Mouse (Mus musculus): ENCODE measurements around the gene Gm11146. TPM values are rescaled to one million over a fixed set of nuclear protein-coding genes. Genes with fewer than 3 reads are reported as not detected.

The Gm11146 gene
- polyA plus RNA-seq, 1 experiment from 2014 or later = not detected

- TF ChIP-seq CTCF (IDR thresholded peaks at IDR 0.05; ENCODE audit: low read depth) = no peak
- H3K9ac ChIP-seq (ENCODE audit: low read depth, low read length) = no peak overlapping the region
- 86% methylated on average over 8 of the region's 8 CpGs for WGBS
These were observed 3.1 kb downstream of the Gm11146 start for GRCm38 (mm10) chr16:77598787-77599186.

GRCm38 (mm10) chr16:77596556-77596955 is 5.3 kb downstream of the Gm11146 start:
- H3K27ac ChIP-seq = no peak overlapping the region
- H3K9me3 ChIP-seq (replicated peaks; ENCODE audit: low read length) = no peaks in the 10 kb centered on the region
- no peak overlapping the region for H3K9ac ChIP-seq (ENCODE audit: low read depth, low read length)
- no peaks in the 10 kb centered on the region for H3K27me3 ChIP-seq (ENCODE audit: insufficient read depth, low read length)
- no peak for DNase-seq (ENCODE audit: low spot score)
- no peak for ATAC-seq (replicated peaks; ENCODE audit: low FRiP score, low read depth)
- H3K4me2 ChIP-seq (ENCODE audit: low read length) = no peak overlapping the region
- 90% methylated on average over 5 of the region's 5 CpGs for WGBS
- no peaks in the 10 kb centered on the region for H3K4me1 ChIP-seq (replicated peaks; ENCODE audit: insufficient read depth, low read length)
- no peak overlapping the region for H3K4me3 ChIP-seq (replicated peaks; ENCODE audit: low read depth, low read length)
- no peak for TF ChIP-seq CTCF (IDR thresholded peaks at IDR 0.05; ENCODE audit: low read depth)
- H3K36me3 ChIP-seq (ENCODE audit: insufficient read depth, low read length) = no peaks in the 10 kb centered on the region

More at GRCm38 (mm10) chr16:77598787-77599186, 3.1 kb downstream of the Gm11146 start:
- ATAC-seq (replicated peaks; ENCODE audit: low FRiP score, low read depth) (no peak), DNase-seq (ENCODE audit: low spot score) (no peak)
- no peaks in the 10 kb centered on the region for H3K4me1 ChIP-seq (replicated peaks; ENCODE audit: insufficient read depth, low read length)
- H3K36me3 ChIP-seq (ENCODE audit: insufficient read depth, low read length) = no peaks in the 10 kb centered on the region
- no peaks in the 10 kb centered on the region for H3K27me3 ChIP-seq (ENCODE audit: insufficient read depth, low read length)
- no peak overlapping the region for H3K4me2 ChIP-seq (ENCODE audit: low read length)
- H3K9me3 ChIP-seq (replicated peaks; ENCODE audit: low read length) = no peaks in the 10 kb centered on the region
- H3K27ac ChIP-seq = no peak overlapping the region
- H3K4me3 ChIP-seq (replicated peaks; ENCODE audit: low read depth, low read length) = no peak overlapping the region

GRCm38 (mm10) chr16:77595661-77596060 is 6.2 kb downstream of the Gm11146 start:
- WGBS = 80% methylated on average over 7 of the region's 7 CpGs
- TF ChIP-seq CTCF (IDR thresholded peaks at IDR 0.05; ENCODE audit: low read depth) = no peak
- H3K4me1 ChIP-seq (replicated peaks; ENCODE audit: insufficient read depth, low read length) = no peaks in the 10 kb centered on the region
- ATAC-seq (replicated peaks; ENCODE audit: low FRiP score, low read depth) (no peak), DNase-seq (ENCODE audit: low spot score) (no peak)
- H3K9ac ChIP-seq (ENCODE audit: low read depth, low read length) = no peak overlapping the region
- H3K27me3 ChIP-seq (ENCODE audit: insufficient read depth, low read length) = no peaks in the 10 kb centered on the region
- no peak overlapping the region for H3K4me2 ChIP-seq (ENCODE audit: low read length)
- H3K36me3 ChIP-seq (ENCODE audit: insufficient read depth, low read length) = no peaks in the 10 kb centered on the region
- no peaks in the 10 kb centered on the region for H3K9me3 ChIP-seq (replicated peaks; ENCODE audit: low read length)
- no peak overlapping the region for H3K4me3 ChIP-seq (replicated peaks; ENCODE audit: low read depth, low read length)
- no peak overlapping the region for H3K27ac ChIP-seq

- 60% methylated on average over 13 of the region's 13 CpGs for WGBS
These were observed 7.3 kb downstream of the Gm11146 start for GRCm38 (mm10) chr16:77594553-77594952.

GRCm38 (mm10) chr16:77593828-77594421 is 8.0 kb downstream of the Gm11146 start:
- Histone ChIP-seq H3K27ac (no peak overlapping the region), H3K9me3 (replicated peaks; ENCODE audit: low read length) (no peaks in the 10 kb centered on the region), H3K4me2 (ENCODE audit: low read length) (peak overlapping the region; percentile 27), H3K36me3 (ENCODE audit: insufficient read depth, low read length) (no peaks in the 10 kb centered on the region), H3K9ac (ENCODE audit: low read depth, low read length) (no peak overlapping the region), H3K27me3 (ENCODE audit: insufficient read depth, low read length) (no peaks in the 10 kb centered on the region), H3K4me3 (replicated peaks; ENCODE audit: low read depth, low read length) (0 out of 2 replicates have a peak overlapping the region, but pooled peaks have one; percentile 6), H3K4me1 (replicated peaks; ENCODE audit: insufficient read depth, low read length) (no peaks in the 10 kb centered on the region)
- WGBS = 50% methylated on average over 12 of the region's 12 CpGs
- TF ChIP-seq CTCF (IDR thresholded peaks at IDR 0.05; ENCODE audit: low read depth) = no peak
- DNase-seq (ENCODE audit: low spot score) (peak; percentile 50), ATAC-seq (replicated peaks; ENCODE audit: low FRiP score, low read depth) (no peak)

More at GRCm38 (mm10) chr16:77594553-77594952, 7.3 kb downstream of the Gm11146 start:
- peak; percentile 29 for DNase-seq (ENCODE audit: low spot score)
- no peaks in the 10 kb centered on the region for H3K9me3 ChIP-seq (replicated peaks; ENCODE audit: low read length)
- no peaks in the 10 kb centered on the region for H3K27me3 ChIP-seq (ENCODE audit: insufficient read depth, low read length)
- H3K4me1 ChIP-seq (replicated peaks; ENCODE audit: insufficient read depth, low read length) = no peaks in the 10 kb centered on the region
- H3K9ac ChIP-seq (ENCODE audit: low read depth, low read length) = no peak overlapping the region
- peak overlapping the region; percentile 17 for H3K4me2 ChIP-seq (ENCODE audit: low read length)
- no peak for TF ChIP-seq CTCF (IDR thresholded peaks at IDR 0.05; ENCODE audit: low read depth)
- ATAC-seq (replicated peaks; ENCODE audit: low FRiP score, low read depth) = no peak
- H3K4me3 ChIP-seq (replicated peaks; ENCODE audit: low read depth, low read length) = peak overlapping the region; percentile 1; the same call in 1 of the 2 replicates
- no peak overlapping the region for H3K27ac ChIP-seq
- no peaks in the 10 kb centered on the region for H3K36me3 ChIP-seq (ENCODE audit: insufficient read depth, low read length)

GRCm38 (mm10) chr16:77592986-77593385 is 8.9 kb downstream of the Gm11146 start:
- Histone ChIP-seq H3K9ac (ENCODE audit: low read depth, low read length) (no peak overlapping the region), H3K36me3 (ENCODE audit: insufficient read depth, low read length) (no peaks in the 10 kb centered on the region), H3K9me3 (replicated peaks; ENCODE audit: low read length) (no peaks in the 10 kb centered on the region), H3K4me1 (replicated peaks; ENCODE audit: insufficient read depth, low read length) (no peaks in the 10 kb centered on the region), H3K4me3 (replicated peaks; ENCODE audit: low read depth, low read length) (no peak overlapping the region), H3K27ac (0 out of 2 replicates have a peak overlapping the region, but pooled peaks have one; percentile 25), H3K4me2 (ENCODE audit: low read length) (no peak overlapping the region), H3K27me3 (ENCODE audit: insufficient read depth, low read length) (no peaks in the 10 kb centered on the region)
- TF ChIP-seq CTCF (IDR thresholded peaks at IDR 0.05; ENCODE audit: low read depth) = no peak
- ATAC-seq (replicated peaks; ENCODE audit: low FRiP score, low read depth) = no peak
- WGBS = 83% methylated on average over 3 of the region's 3 CpGs
- no peak for DNase-seq (ENCODE audit: low spot score)
